Mouse (Mus musculus): Measurements from ENCODE around the gene Gm16368. TPM values are rescaled to one million over a fixed set of nuclear protein-coding genes. Genes with fewer than 3 reads are reported as not detected.
"Not testable (repeated sequence)": the region's sequence is repeated elsewhere in the genome, so short reads cannot be mapped to it uniquely, and the experiment has no call there.

Gene Gm16368
- not detected for total RNA-seq (2018; cell fraction: chromatin; rRNA removed)
- not detected for total RNA-seq (2018; cell fraction: cytosol; rRNA removed)
- not detected for total RNA-seq (2018; cell fraction: nucleus; rRNA removed)
- polyA plus RNA-seq (2018) = not detected in 3 replicates

GRCm38 (mm10) chr12:88083397-88083796 lies at the start of gene Gm16368:
TSS of gene Gm16368 (plus strand) at chr12:88083697.
- H3K79me2 ChIP-seq (ENCODE audit: inconsistent target); H3K36me3 ChIP-seq (ENCODE audit: inconsistent target); H3K4me3 ChIP-seq (ENCODE audit: inconsistent target); H3K27ac ChIP-seq: not testable (repeated sequence)
- no CpG with 5 or more reads among the region's 1 CpGs for WGBS (ENCODE audit: missing documents)

- H3K36me3 ChIP-seq (ENCODE audit: inconsistent target); H3K27ac ChIP-seq; H3K79me2 ChIP-seq (ENCODE audit: inconsistent target); H3K4me3 ChIP-seq (ENCODE audit: inconsistent target): not testable (repeated sequence)
Measured at GRCm38 (mm10) chr12:88039062-88039461, 44.4 kb upstream of the Gm16368 start.

GRCm38 (mm10) chr12:88039703-88040102 lies 43.8 kb upstream of the Gm16368 start:
- H3K36me3 ChIP-seq (ENCODE audit: inconsistent target); H3K79me2 ChIP-seq (ENCODE audit: inconsistent target); H3K27ac ChIP-seq; H3K4me3 ChIP-seq (ENCODE audit: inconsistent target): not testable (repeated sequence)
- 100% methylated on average over 1 of the region's 1 CpGs for WGBS (ENCODE audit: missing documents)

- 64% methylated on average over 1 of the region's 1 CpGs for WGBS (ENCODE audit: missing documents)
Measured at GRCm38 (mm10) chr12:88045226-88045625, 38.3 kb upstream of the Gm16368 start.

More at GRCm38 (mm10) chr12:88045226-88045625, 38.3 kb upstream of the Gm16368 start:
- H3K79me2 ChIP-seq (ENCODE audit: inconsistent target); H3K27ac ChIP-seq; H3K36me3 ChIP-seq (ENCODE audit: inconsistent target); H3K4me3 ChIP-seq (ENCODE audit: inconsistent target): not testable (repeated sequence)

Other genes starting within 250 kb of the Gm16368 start
- not detected in 3 replicates for gene Gm2001, start 241.4 kb upstream of the Gm16368 start, polyA plus RNA-seq (2018)
- not detected in 3 replicates for gene Gm2016, start 209.6 kb upstream of the Gm16368 start, polyA plus RNA-seq (2018)
- gene Gm2022, start 188.3 kb upstream of the Gm16368 start, polyA plus RNA-seq (2018) = not detected in 3 replicates
- not detected in 3 replicates for gene Gm2035, start 163.8 kb upstream of the Gm16368 start, polyA plus RNA-seq (2018)
- not detected in 3 replicates for gene Gm2042, start 129.6 kb upstream of the Gm16368 start, polyA plus RNA-seq (2018)
- gene Gm2075, start 71.8 kb upstream of the Gm16368 start, polyA plus RNA-seq (2018) = not detected in 3 replicates
- gene Gm6803, start 64.9 kb upstream of the Gm16368 start, polyA plus RNA-seq (2018) = not detected in 3 replicates
- not detected in 3 replicates for gene Gm2056, start 56.7 kb upstream of the Gm16368 start, polyA plus RNA-seq (2018)
- not detected in 3 replicates for gene Gm10436, start 98.4 kb downstream of the Gm16368 start, polyA plus RNA-seq (2018)
- not detected in 3 replicates for gene Gm8332, start 166.4 kb downstream of the Gm16368 start, polyA plus RNA-seq (2018)
- not detected in 3 replicates for gene Gm5662, start 190.8 kb downstream of the Gm16368 start, polyA plus RNA-seq (2018)
- not detected in 3 replicates for gene Gm5039, start 240.3 kb downstream of the Gm16368 start, polyA plus RNA-seq (2018)